Mouse (Mus musculus) olfactory bulb, adult 2 months (tissue): ENCODE measurements around the gene Oaz1.

Experiments used
- CTCF ChIP-seq: fragments of 200-500 bp; IDR thresholded peaks from 2 replicates; pipeline ENCODE4 v1.5.1; 2012; ENCODE audit warnings: low read depth, mild to moderate bottlenecking, low read length, moderate library complexity; ENCODE audit not compliant: insufficient read depth
- POLR2A ChIP-seq: fragments of 200-500 bp; IDR thresholded peaks from 2 replicates; pipeline ENCODE4 v1.6.1; 2012; ENCODE audit warnings: mild to moderate bottlenecking, low read depth, low read length, moderate library complexity; ENCODE audit not compliant: insufficient read depth

DNA sequence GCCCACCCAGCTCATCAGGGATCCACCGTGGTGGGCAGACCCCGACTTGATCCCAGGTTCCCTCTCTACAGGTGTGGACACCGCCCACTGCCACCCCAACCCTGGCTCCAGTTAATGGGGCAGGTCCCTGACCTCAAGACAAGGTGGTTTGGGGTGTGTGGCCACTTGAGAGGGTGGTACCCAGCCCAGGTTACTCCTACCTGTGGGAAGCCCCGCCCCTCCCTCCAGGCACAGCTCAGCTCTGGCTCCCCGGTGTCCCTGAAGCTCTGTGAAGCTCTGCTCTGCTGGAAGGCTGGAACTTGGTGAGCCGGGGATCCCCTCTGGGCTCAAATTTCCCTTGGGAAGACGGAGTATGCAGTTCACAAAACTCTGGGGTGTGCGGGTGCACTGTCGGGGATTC is 45.1 kb downstream of the Oaz1 start, which contains the start of gene Tmprss9:
- TF ChIP-seq CTCF = no peak
- TF ChIP-seq POLR2A = no peak
